Mouse (Mus musculus): ENCODE data around the gene Slc4a7.

GRCm38 (mm10) chr14:14715794-14716193 lies 13.7 kb downstream of the Slc4a7 start:
- TF ChIP-seq CTCF (IDR thresholded peaks at IDR 0.05; ENCODE audit: insufficient read depth, low read depth, low read length): no peak
- TF ChIP-seq POLR2A (IDR thresholded peaks at IDR 0.05; ENCODE audit: insufficient read depth, low read depth, low read length): no peak

Measured in olfactory bulb, adult 2 months (tissue).